Mouse (Mus musculus) ovary, adult 18-20 months (tissue): ENCODE results near the gene Atp1a3.

Experiments
- DNase-seq: peaks from one replicate; pipeline ENCODE4 v3.0.0; 2022; ENCODE audit warnings: low spot score, mixed read lengths

Gene Atp1a3

DNA sequence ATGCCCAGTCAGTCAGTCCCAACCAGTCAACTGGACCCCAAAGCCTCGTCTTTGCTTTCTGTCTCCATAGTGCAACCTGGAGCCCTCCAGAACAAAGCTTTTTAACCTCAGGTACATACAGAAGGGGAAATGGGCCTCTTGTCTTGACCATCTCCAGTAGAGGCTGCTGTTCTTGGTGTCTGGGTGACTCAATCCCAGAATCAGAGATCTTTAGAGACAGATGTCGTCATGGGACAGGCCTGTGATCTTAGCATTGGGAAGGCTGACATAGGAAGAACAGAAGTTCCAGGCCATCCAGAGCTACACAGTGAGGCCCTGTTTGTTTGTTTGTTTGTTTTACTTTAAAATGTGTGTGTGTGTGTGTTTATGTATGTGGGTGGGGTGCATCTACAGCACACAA, 41.5 kb downstream of the Atp1a3 start:
- no peak for DNase-seq

DNA sequence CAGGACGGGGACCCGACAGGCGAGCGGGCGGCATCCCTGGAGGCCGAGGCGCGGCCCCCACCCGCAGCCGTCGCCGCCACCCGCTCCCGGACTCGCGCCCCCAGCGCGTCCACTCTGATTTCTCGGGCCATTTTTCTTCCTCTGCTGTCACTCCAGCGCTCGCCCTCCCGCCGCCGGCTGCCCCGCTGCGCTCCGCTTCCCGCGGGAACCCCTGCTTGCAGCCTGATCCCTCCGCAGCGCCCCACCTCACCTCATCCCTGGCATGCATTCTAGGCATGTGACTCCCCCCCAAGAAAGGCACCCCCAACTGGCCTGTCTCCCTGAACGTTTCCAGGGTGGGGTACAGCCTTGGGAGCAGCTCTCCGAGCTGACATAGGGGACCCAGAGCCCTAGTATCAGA, 50.5 kb downstream of the Atp1a3 start:
- DNase-seq = no peak

DNA sequence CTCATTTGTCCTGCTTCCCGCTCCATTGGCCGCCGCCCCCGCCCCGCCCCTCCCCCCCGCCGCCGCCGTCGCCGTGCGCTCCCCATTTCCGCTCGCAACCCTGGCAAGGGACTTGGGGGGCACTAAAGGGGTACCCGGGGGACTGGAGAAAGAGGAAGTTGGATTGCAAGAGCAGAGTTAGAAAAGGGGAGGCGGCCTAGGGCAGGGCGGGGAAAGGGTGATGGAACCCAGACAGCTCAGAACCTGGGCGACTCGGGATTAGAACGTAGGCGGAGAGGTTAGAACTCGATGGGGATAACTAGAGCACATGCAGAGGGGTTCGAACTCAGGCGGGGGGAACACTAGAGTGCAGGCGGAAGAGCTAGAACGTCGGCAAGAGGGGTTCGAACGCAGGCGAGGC, 51.3 kb downstream of the Atp1a3 start:
- DNase-seq = no peak

DNA sequence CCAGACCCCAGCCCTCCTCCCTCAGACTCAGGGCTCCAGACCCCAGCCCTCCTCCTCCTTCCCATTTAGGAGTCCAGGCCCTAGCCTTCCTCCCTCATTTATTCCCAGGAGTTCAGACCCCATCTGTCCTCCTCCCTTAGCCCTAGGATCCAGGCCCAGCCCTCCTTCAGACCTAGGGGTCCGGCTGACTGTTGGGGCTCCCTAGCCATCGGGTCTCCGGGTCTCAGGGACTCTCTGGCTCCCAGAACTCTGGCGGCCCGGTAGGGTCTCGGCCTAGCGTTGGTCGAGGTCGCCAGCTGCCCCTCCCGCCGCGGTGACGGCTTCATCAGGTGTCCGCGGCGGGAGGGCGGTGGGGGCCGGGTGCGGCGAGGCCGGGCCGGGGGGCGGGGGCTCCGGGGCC, 51.8 kb downstream of the Atp1a3 start:
- no peak for DNase-seq

DNA sequence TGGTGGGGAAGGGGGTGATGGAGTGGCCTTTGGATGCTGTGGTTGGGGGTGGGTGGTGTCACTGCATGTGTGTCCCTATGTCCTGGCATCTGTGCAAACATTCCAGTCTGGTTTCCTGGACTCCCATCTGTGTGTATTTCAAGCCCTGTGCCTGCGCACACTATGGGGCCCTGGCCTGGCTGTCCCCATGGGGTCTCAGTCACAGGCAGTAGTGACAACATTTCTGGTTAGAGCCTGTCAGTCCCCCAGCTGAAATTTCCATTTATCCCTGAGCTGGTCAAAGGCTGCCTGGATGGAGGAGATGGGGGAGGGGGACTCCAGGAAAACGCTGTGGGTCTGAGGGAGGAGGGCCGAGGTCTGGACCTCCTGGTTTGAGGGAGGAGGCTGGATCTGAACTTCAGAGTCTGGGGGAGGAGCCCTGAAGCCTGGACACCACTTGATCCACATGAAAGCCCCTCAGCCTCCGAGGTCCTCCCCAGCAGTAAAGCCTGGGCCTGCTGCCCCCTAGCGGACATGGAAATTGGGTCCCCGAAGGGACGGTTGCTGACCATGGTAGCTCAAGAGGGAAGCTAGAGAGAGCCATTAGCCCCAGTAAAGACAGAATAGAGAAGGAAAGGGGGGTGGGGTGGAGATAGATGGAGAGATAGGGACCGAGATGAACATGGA, 55.7 kb downstream of the Atp1a3 start:
- no peak for DNase-seq

DNA sequence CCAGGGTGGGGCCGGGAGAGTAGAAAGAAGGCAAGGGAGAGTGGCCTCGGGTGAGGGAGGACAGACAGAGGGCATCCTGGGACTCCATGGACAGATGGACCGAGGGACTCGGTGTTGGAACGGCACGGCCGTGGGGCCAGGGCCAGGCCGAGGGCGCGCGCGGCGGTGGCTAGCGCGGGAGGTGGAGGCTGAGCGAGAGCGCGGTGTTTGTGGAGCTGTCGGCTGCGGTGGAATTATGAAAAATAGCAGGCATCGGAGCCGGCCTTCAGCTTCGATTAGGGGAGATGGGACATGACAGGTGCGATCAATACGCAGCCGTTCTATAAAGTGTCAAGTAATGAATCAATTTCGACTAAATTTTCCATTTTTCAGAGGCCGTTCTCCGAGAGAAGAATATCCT, 57.0 kb downstream of the Atp1a3 start:
- no peak for DNase-seq

DNA sequence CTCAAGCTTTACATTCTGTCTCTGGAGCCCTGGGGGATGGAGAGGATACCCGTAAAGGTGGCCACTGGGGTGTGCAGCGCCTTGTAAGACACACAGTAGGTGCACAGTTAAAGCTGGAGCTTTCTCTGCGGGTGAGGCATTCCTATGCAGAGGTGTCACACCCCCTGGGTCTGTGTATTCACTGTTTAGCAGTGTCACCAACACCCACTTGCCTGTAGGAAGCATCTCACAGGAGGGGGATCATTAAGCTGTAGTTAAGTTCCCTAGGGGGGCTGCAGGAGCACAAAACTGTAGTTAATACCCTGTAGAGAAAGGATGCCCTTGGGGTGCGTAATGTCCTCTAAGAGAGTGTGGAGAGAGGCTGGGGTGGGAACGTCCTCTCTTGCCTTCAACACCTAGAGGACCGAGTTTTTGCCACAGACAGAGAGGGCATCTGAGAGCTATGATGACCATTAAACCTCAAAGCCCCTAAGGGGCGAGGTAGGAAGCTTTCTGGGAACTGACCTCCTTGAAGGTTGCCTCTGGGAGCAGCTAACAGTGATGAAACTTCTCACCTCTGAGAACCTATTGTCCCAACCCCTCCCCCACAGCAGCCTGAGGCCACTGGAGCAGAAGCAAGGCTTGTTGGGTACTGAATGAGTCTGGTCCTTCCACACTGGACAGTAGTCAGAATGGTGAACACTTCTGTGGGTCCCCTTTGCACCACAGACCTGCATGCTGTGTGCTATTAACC, 58.3 kb downstream of the Atp1a3 start:
- DNase-seq = no peak

DNA sequence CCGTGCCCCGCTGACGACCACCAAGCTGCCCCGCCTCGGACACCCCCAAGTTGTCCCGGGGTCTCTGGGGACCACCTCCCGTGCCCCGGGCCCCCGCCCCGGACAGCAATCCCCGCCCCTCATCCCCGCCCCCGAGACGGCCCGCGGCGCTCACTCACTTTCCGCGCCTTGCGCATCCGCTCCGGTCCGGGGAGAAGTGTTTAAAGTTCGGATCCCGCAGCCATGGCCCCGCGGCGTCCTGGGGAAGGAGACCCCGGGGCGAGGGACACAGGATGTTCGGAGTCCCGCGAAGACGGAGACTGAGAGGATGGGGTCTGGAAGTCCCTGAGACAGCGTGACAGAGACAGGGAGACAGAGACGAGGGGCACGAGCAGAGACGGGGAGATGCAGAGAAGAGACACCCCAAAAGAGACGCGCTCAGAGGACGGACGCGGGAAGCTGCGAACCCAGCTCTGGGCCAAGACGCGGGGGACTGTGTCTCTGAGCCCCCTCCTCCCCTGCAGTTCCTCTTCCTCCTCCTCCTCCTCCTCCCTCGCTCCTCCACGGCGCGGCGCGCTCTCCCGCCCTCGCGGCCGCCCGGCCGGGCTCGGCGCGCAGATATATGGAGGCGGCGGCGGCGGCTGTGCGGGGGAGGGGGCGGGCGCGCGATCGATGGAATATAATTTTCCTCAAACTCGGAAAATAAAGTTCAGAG, 61.4 kb downstream of the Atp1a3 start, which contains the start of gene Gm4881:
TSS of gene Gm4881 (minus strand) at position 238 of the 694 bp plus-strand sequence.
- no peak for DNase-seq

DNA sequence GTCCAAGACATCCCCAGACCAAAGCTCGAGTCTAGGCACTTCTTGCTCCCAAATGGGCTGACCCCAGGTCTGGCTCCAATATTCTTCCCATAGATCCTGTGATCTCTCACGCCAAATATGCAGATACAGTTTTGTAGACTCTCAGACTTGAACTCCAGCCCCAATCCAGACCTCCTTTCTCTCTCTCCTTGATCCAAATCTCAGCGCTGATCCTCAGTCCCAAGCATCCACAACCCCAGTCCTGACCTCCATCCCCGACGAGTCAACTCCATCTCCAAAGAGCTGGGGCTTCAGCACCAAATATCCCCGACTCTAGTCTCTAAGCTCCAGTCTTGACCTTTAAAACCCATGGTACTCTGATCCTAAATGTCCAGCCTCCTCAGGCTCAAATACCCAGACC, 62.1 kb downstream of the Atp1a3 start:
- no peak for DNase-seq

DNA sequence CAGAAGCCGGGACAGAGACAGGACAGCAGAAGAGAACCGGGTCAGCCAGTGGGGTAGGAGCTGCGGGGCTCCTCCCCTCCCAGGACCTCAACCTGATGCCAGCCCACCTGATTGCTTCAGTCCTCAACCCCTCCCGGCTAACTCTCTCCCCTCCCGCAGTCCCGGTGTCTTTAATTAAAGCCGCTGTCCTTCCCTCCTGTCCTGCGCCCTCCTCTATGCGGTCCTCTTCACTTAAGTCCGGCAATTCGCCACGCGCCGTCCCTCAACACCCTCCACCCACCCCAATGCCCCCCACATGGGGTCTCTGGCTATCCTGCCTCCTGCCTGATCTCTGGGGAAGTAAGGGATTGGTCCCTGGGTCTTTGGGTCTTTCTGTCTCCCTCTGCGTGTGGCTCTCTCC, 74.1 kb downstream of the Atp1a3 start:
- DNase-seq = no peak

DNA sequence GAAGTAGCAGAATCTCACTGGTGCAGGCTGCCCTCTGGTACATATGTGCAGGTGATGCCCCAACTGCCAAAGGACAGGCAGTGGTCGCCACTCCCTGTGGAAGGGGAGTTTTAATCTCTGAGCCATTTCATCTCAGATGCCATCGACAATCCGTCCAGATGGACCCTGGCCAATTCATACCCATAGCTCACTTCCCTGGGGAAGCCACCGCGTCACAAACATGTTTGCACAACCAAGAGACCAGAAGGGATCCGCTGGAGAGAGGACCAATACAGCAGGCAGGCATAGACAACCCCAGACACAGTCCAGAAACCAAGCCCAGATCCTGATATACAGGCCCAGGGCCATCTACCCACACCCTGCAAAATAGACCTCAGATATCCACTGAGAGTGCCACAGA, 75.3 kb downstream of the Atp1a3 start:
- DNase-seq = no peak
